Mouse (Mus musculus): Measurements from ENCODE around the gene Noxred1. TPM values are rescaled to one million over a fixed set of nuclear protein-coding genes. Genes with fewer than 3 reads are reported as not detected.
"Not testable (repeated sequence)": the region's sequence is repeated elsewhere in the genome, so short reads cannot be mapped to it uniquely, and the experiment has no call there.

Gene Noxred1
- polyA plus RNA-seq (2017; shearing (Covaris generic)): 1 to 10 TPM in 1 of 2 experiments, under 1 TPM in 1; 0.73 to 1.5 TPM

GRCm38 (mm10) chr12:87238632-87239031, at the start of gene Noxred1:
Gene Noxred1 (minus strand): TSS chr12:87238732.
- ATAC-seq: no peak

- no peak for ATAC-seq
These were observed 46.2 kb upstream of the Noxred1 start for GRCm38 (mm10) chr12:87284726-87285125.

GRCm38 (mm10) chr12:87284268-87284667, 45.7 kb upstream of the Noxred1 start:
- no peak for ATAC-seq

GRCm38 (mm10) chr12:87283706-87284105, 45.2 kb upstream of the Noxred1 start:
- no peak for ATAC-seq

GRCm38 (mm10) chr12:87282743-87283142, 44.2 kb upstream of the Noxred1 start:
- ATAC-seq: no peak

- ATAC-seq: no peak
These were observed 43.2 kb upstream of the Noxred1 start for GRCm38 (mm10) chr12:87281766-87282165.

- ATAC-seq: no peak
These were observed 41.3 kb upstream of the Noxred1 start for GRCm38 (mm10) chr12:87279879-87280278.

- ATAC-seq: no peak
These were observed 40.8 kb upstream of the Noxred1 start for GRCm38 (mm10) chr12:87279350-87279749.

GRCm38 (mm10) chr12:87278118-87278730, 39.7 kb upstream of the Noxred1 start:
- no peak for ATAC-seq

- not testable (repeated sequence) for ATAC-seq
These were observed 38.7 kb upstream of the Noxred1 start for GRCm38 (mm10) chr12:87277251-87277650.

GRCm38 (mm10) chr12:87274853-87275831, 36.6 kb upstream of the Noxred1 start:
- ATAC-seq: no peak

GRCm38 (mm10) chr12:87267682-87268081, 29.1 kb upstream of the Noxred1 start:
- ATAC-seq: no peak

GRCm38 (mm10) chr12:87266827-87267603, 28.5 kb upstream of the Noxred1 start:
- peak; percentile 4 for ATAC-seq

GRCm38 (mm10) chr12:87266108-87266826, 27.7 kb upstream of the Noxred1 start, which contains the start of the genes Vipas39 and Ahsa1:
Gene Vipas39 (minus strand): TSS chr12:87266256.
Gene Ahsa1 (plus strand): TSS chr12:87266479.
- ATAC-seq: peak; percentile 94

GRCm38 (mm10) chr12:87265444-87265843, 26.9 kb upstream of the Noxred1 start:
- ATAC-seq: no peak

GRCm38 (mm10) chr12:87260562-87260961, 22.0 kb upstream of the Noxred1 start:
- no peak for ATAC-seq

- ATAC-seq: no peak
These were observed 18.1 kb upstream of the Noxred1 start for GRCm38 (mm10) chr12:87256629-87257028.

GRCm38 (mm10) chr12:87253878-87254277, 15.3 kb upstream of the Noxred1 start:
- ATAC-seq: no peak

GRCm38 (mm10) chr12:87250161-87250560, 11.6 kb upstream of the Noxred1 start:
- no peak for ATAC-seq

GRCm38 (mm10) chr12:87236882-87237483, 1.5 kb downstream of the Noxred1 start:
- ATAC-seq: peak; percentile 72

GRCm38 (mm10) chr12:87230379-87230895, 8.1 kb downstream of the Noxred1 start:
- no peak for ATAC-seq
